Mouse (Mus musculus) liver, postnatal 0 days (tissue): Measurements from ENCODE around the gene Gm12830.

Source experiments
- CTCF ChIP-seq: sonication (generic); IDR thresholded peaks from 2 replicates; pipeline ENCODE4 v1.5.1; 2016; ENCODE audit warnings: antibody characterized with exemption, low read depth
- EP300 ChIP-seq: IDR thresholded peaks from 2 replicates; pipeline ENCODE4 v1.6.1; 2016; ENCODE audit warnings: antibody characterized with exemption, low read depth, mild to moderate bottlenecking

DNA sequence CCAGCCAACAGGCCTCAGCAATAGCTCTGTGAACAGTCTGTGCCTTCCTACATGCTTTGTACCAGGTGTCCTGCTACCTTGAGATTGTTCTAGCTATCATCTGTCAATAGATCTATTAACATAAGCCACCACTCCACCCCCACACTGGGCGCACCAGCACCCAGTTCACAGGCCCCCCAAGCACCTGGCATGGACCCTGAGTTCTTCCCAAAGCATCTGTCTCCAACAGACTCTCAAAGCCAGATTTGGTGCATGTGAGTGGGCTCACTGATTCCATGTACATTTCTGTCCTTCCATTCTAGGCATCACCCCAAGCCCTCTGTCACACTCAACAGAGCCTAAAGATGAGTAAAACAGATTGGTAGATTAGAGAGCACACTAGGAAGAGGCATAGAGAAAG is 48.2 kb upstream of the Gm12830 start:
- no peak for TF ChIP-seq CTCF
- TF ChIP-seq EP300: no peak
